In genomic region chr17:9763110-9763509, GRCm38 (mm10) we compare ENCODE assay signal across 12 mouse cellular contexts.
DNase-seq lines count a peak whose midpoint lies in the region; ATAC-seq lines count a peak whose summit lies in the region.
"Had no signal": no experiment of that assay in that cellular context is flagged by ENCODE, and none has a peak within 500 bp of the region (broad histone marks: within the 10 kb centered on the region; RNA-seq: fewer than 3 reads in every experiment).

No protein-coding gene starts in this region.

- H3K9ac ChIP-seq in embryonic facial prominence, embryonic 14.5 days (ENCODE audit: low read depth, low read length): no peak overlapping the region
- no peak overlapping the region for H3K9ac ChIP-seq in hindbrain, embryonic 15.5 days
- H3K9ac ChIP-seq in neural tube, embryonic 12.5 days: no peak overlapping the region
- H3K9ac ChIP-seq: embryonic facial prominence, embryonic 12.5 days; limb, embryonic 13.5 days had no signal

- H3K9me3 ChIP-seq in embryonic facial prominence, embryonic 14.5 days (ENCODE audit: control insufficient read depth, low read length): no peaks in the 10 kb centered on the region
- no peaks in the 10 kb centered on the region for H3K9me3 ChIP-seq in hindbrain, embryonic 15.5 days
- H3K9me3 ChIP-seq in neural tube, embryonic 12.5 days: no peaks in the 10 kb centered on the region
- H3K9me3 ChIP-seq: embryonic facial prominence, embryonic 12.5 days; limb, embryonic 13.5 days had no signal

- H3K36me3 ChIP-seq in embryonic facial prominence, embryonic 14.5 days (ENCODE audit: control insufficient read depth, insufficient read depth, low read length): no peaks in the 10 kb centered on the region
- H3K36me3 ChIP-seq in hindbrain, embryonic 15.5 days: no peaks in the 10 kb centered on the region
- H3K36me3 ChIP-seq in neural tube, embryonic 12.5 days: no peaks in the 10 kb centered on the region
- H3K36me3 ChIP-seq: embryonic facial prominence, embryonic 12.5 days; limb, embryonic 13.5 days had no signal

- peaks cover 4% of the 10 kb centered on the region; the same call in 1 of the 2 replicates for H3K27me3 ChIP-seq in embryonic facial prominence, embryonic 14.5 days (replicated peaks; ENCODE audit: control insufficient read depth, insufficient read depth, low read length)
- no peaks in the 10 kb centered on the region for H3K27me3 ChIP-seq in hindbrain, embryonic 15.5 days
- H3K27me3 ChIP-seq in neural tube, embryonic 12.5 days (replicated peaks): no peaks in the 10 kb centered on the region
- H3K27me3 ChIP-seq: embryonic facial prominence, embryonic 12.5 days had no signal

- H3K4me3 ChIP-seq in embryonic facial prominence, embryonic 14.5 days (ENCODE audit: low read depth, low read length): no peak overlapping the region
- H3K4me3 ChIP-seq in hindbrain, embryonic 15.5 days: no peak overlapping the region
- no peak overlapping the region for H3K4me3 ChIP-seq in neural tube, embryonic 12.5 days

- DNase-seq in embryo, embryonic 10.5 days (ENCODE audit: low spot score): peak; percentile 82
- DNase-seq in embryonic facial prominence, embryonic 14.5 days (ENCODE audit: low spot score): peak; percentile 68
- no peak for DNase-seq in lung, adult 18-20 months
- DNase-seq in heart, postnatal 4 days: no peak
- DNase-seq in kidney, adult 8-10 months: no peak
- DNase-seq: gastrocnemius, postnatal 14 days; thymus, adult 18-20 months had no signal

- peak; percentile 45; the same call in 1 of the 2 replicates for ATAC-seq in embryonic facial prominence, embryonic 14.5 days (ENCODE audit: low read depth)
- ATAC-seq in hindbrain, embryonic 15.5 days (ENCODE audit: low FRiP score, low read depth): no peak
- no peak for ATAC-seq in neural tube, embryonic 12.5 days (ENCODE audit: low FRiP score, low read depth)
- ATAC-seq: lung, postnatal 0 days had no signal

- no peaks in the 10 kb centered on the region for H3K4me1 ChIP-seq in embryonic facial prominence, embryonic 14.5 days (ENCODE audit: control insufficient read depth, insufficient read depth, low read length)
- H3K4me1 ChIP-seq in hindbrain, embryonic 15.5 days (replicated peaks): peaks cover 38% of the 10 kb centered on the region
- peaks cover 40% of the 10 kb centered on the region for H3K4me1 ChIP-seq in neural tube, embryonic 12.5 days

- 39% methylated on average over 9 of the region's 9 CpGs for WGBS in embryonic facial prominence, embryonic 14.5 days
- 10% methylated on average over 9 of the region's 9 CpGs for WGBS in hindbrain, embryonic 15.5 days
- 9% methylated on average over 9 of the region's 9 CpGs for WGBS in neural tube, embryonic 12.5 days

- no peak overlapping the region; the same call in 1 of the 2 replicates for H3K4me2 ChIP-seq in embryonic facial prominence, embryonic 14.5 days (ENCODE audit: low read depth, low read length)
- H3K4me2 ChIP-seq in hindbrain, embryonic 15.5 days: peak overlapping the region; percentile 69; the same call in 1 of the 2 replicates
- peak overlapping the region; percentile 64 for H3K4me2 ChIP-seq in neural tube, embryonic 12.5 days (replicated peaks)

- H3K27ac ChIP-seq in embryonic facial prominence, embryonic 14.5 days (replicated peaks; ENCODE audit: low read depth, low read length): no peak overlapping the region
- H3K27ac ChIP-seq in hindbrain, embryonic 15.5 days (replicated peaks): peak overlapping the region; percentile 84
- H3K27ac ChIP-seq in neural tube, embryonic 12.5 days: no peak overlapping the region
- H3K27ac ChIP-seq: embryonic facial prominence, embryonic 12.5 days; limb, embryonic 13.5 days had no signal

Comparison
In these comparisons a context has a peak if more than half of its experiments do, and no peak if none do; other contexts are left out.
1. DNase-seq: peak in embryo, embryonic 10.5 days (single experiment) and embryonic facial prominence, embryonic 14.5 days (single experiment); none in lung, adult 18-20 months (0 of 2), heart, postnatal 4 days (single experiment) and kidney, adult 8-10 months (0 of 2).